Mouse (Mus musculus) intestine, postnatal 0 days (tissue): ENCODE data around the gene Hspb1. TPM values are rescaled to one million over a fixed set of nuclear protein-coding genes. Genes with fewer than 3 reads are reported as not detected.

Source experiments
- ATAC-seq: fragments of 200-750 bp; cut with Nextera tagmentation; 2 replicates; pipeline ENCODE4 v1.8.0; 2017; ENCODE audit warnings: mild to moderate bottlenecking, moderate TSS enrichment, moderate library complexity
- H3K27ac ChIP-seq: fragments of 300-500 bp; sonication (generic); 2 replicates; pipeline ENCODE4 v1.5.1; 2014; ENCODE audit warnings: mild to moderate bottlenecking, low read depth, low read length, moderate library complexity
- H3K27me3 ChIP-seq: fragments of 300-500 bp; sonication (generic); replicated peaks from 2 replicates; pipeline ENCODE4 v1.6.1; 2014; ENCODE audit warnings: low read length, mixed read lengths; ENCODE audit not compliant: control insufficient read depth, insufficient read depth
- H3K36me3 ChIP-seq: fragments of 300-500 bp; sonication (generic); 2 replicates; pipeline ENCODE4 v1.6.1; 2014; ENCODE audit warnings: mild to moderate bottlenecking, moderate library complexity; ENCODE audit not compliant: control insufficient read depth, insufficient read depth
- H3K4me1 ChIP-seq: fragments of 300-500 bp; sonication (generic); replicated peaks from 2 replicates; pipeline ENCODE4 v1.6.1; 2014; ENCODE audit warnings: antibody characterized with exemption, low read length, mixed read lengths; ENCODE audit not compliant: control insufficient read depth, insufficient read depth
- H3K4me2 ChIP-seq: fragments of 300-500 bp; sonication (generic); replicated peaks from 2 replicates; pipeline ENCODE4 v1.6.1; 2014; ENCODE audit warnings: low read depth, mild to moderate bottlenecking, moderate library complexity
- H3K4me3 ChIP-seq: fragments of 300-500 bp; sonication (generic); 2 replicates; pipeline ENCODE4 v1.5.1; 2014; ENCODE audit warnings: low read depth, low read length
- H3K9ac ChIP-seq: fragments of 300-500 bp; sonication (generic); 2 replicates; pipeline ENCODE4 v1.6.1; 2014; ENCODE audit warnings: mild to moderate bottlenecking, low read depth, low read length
- H3K9me3 ChIP-seq: fragments of 300-500 bp; sonication (generic); 2 replicates; pipeline ENCODE4 v1.6.1; 2016; ENCODE audit warnings: mixed run types; ENCODE audit not compliant: control insufficient read depth
- CTCF ChIP-seq: sonication (generic); IDR thresholded peaks from 2 replicates; pipeline ENCODE4 v1.5.1; 2016; ENCODE audit warnings: low read depth, mild to moderate bottlenecking, control low read depth, antibody characterized with exemption, moderate library complexity
- WGBS: fragments of 180-500 bp; shearing (Covaris S2); extraction: QIAGEN DNeasy Blood & Tissue Kit; methylation state at CpG from one replicate; pipeline ENCODE4 v1.1.7; 2014; 5-methylcytosine and 5-hydroxymethylcytosine counted together
- polyA plus RNA-seq: library from polyadenylated mRNA; unstranded; fragments of >200 nt; fragmentation: Nextera tagmentation; extraction: Ambion mirVana; gene quantifications from 2 replicates; pipeline ENCODE4 v1.2.1, GENCODE M21; 2015

Gene Hspb1
- polyA plus RNA-seq, 1 experiment from 2014 or later, result 107 TPM

- 13% methylated on average over 8 of the region's 8 CpGs for whole genome bisulfite sequencing
- H3K27me3 ChIP-seq, result 0 out of 2 replicates have a peak, but pooled peaks cover 2% of the 10 kb centered on the region
- peak; percentile 73 for TF ChIP-seq CTCF
- no peak for ATAC-seq
- H3K36me3 ChIP-seq, result no peaks in the 10 kb centered on the region
- no peak overlapping the region for H3K27ac ChIP-seq
- no peak overlapping the region for H3K9ac ChIP-seq
- H3K4me1 ChIP-seq, result peaks cover 5% of the 10 kb centered on the region; the same call in 1 of the 2 replicates
- no peak overlapping the region for H3K4me3 ChIP-seq
- H3K4me2 ChIP-seq, result peak overlapping the region; percentile 63
- H3K9me3 ChIP-seq, result no peaks in the 10 kb centered on the region
Observed at GRCm38 (mm10) chr5:135877180-135877579, 10.5 kb upstream of the Hspb1 start.

- no peak for ATAC-seq
- Histone ChIP-seq H3K4me2 (peak overlapping the region; percentile 63), H3K9me3 (no peaks in the 10 kb centered on the region), H3K4me3 (peak overlapping the region; percentile 31), H3K36me3 (no peaks in the 10 kb centered on the region), H3K27me3 (0 out of 2 replicates have a peak, but pooled peaks cover 2% of the 10 kb centered on the region), H3K9ac (0 out of 2 replicates have a peak overlapping the region, but pooled peaks have one; percentile 26), H3K4me1 (peaks cover 5% of the 10 kb centered on the region; the same call in 1 of the 2 replicates), H3K27ac (no peak overlapping the region)
- TF ChIP-seq CTCF, result peak; percentile 75
- WGBS, result under 1% methylated on average over 16 of the region's 16 CpGs
Observed at GRCm38 (mm10) chr5:135877831-135878231, 9.9 kb upstream of the Hspb1 start.

- no peaks in the 10 kb centered on the region for H3K9me3 ChIP-seq
- H3K27ac ChIP-seq, result no peak overlapping the region
- H3K4me2 ChIP-seq, result no peak overlapping the region
- H3K9ac ChIP-seq, result no peak overlapping the region
- H3K27me3 ChIP-seq, result 0 out of 2 replicates have a peak, but pooled peaks cover 2% of the 10 kb centered on the region
- no peaks in the 10 kb centered on the region for H3K36me3 ChIP-seq
- peaks cover 5% of the 10 kb centered on the region; the same call in 1 of the 2 replicates for H3K4me1 ChIP-seq
- 26% methylated on average over 13 of the region's 13 CpGs for WGBS
- H3K4me3 ChIP-seq, result no peak overlapping the region
- TF ChIP-seq CTCF, result no peak
- peak; percentile 21; the same call in 1 of the 2 replicates for ATAC-seq
Observed at GRCm38 (mm10) chr5:135879449-135880158, 8.1 kb upstream of the Hspb1 start.

GRCm38 (mm10) chr5:135884641-135885040 lies 3.1 kb upstream of the Hspb1 start:
- Histone ChIP-seq H3K36me3 (no peaks in the 10 kb centered on the region), H3K4me2 (no peak overlapping the region), H3K9me3 (no peaks in the 10 kb centered on the region), H3K9ac (no peak overlapping the region), H3K4me1 (no peaks in the 10 kb centered on the region; the same call in 1 of the 2 replicates), H3K4me3 (no peak overlapping the region), H3K27ac (no peak overlapping the region), H3K27me3 (peaks cover 9% of the 10 kb centered on the region; the same call in 1 of the 2 replicates)
- 64% methylated on average over 6 of the region's 6 CpGs for WGBS
- TF ChIP-seq CTCF, result no peak
- no peak for ATAC-seq

- Histone ChIP-seq H3K4me1 (no peaks in the 10 kb centered on the region), H3K36me3 (no peaks in the 10 kb centered on the region), H3K9ac (no peak overlapping the region), H3K9me3 (no peaks in the 10 kb centered on the region), H3K27me3 (peaks cover 19% of the 10 kb centered on the region; the same call in 1 of the 2 replicates), H3K27ac (no peak overlapping the region), H3K4me3 (peak overlapping the region; percentile 24), H3K4me2 (peak overlapping the region; percentile 49)
- TF ChIP-seq CTCF, result no peak
- 3% methylated on average over 28 of the region's 30 CpGs for WGBS
- ATAC-seq, result no peak
Observed at GRCm38 (mm10) chr5:135888405-135889215, 891 bp downstream of the Hspb1 start.

GRCm38 (mm10) chr5:135890323-135890722 lies 2.6 kb downstream of the Hspb1 start:
- H3K9ac ChIP-seq, result no peak overlapping the region
- no peaks in the 10 kb centered on the region for H3K9me3 ChIP-seq
- H3K36me3 ChIP-seq, result no peaks in the 10 kb centered on the region
- TF ChIP-seq CTCF, result no peak
- ATAC-seq, result no peak
- no peaks in the 10 kb centered on the region for H3K4me1 ChIP-seq
- no peak overlapping the region for H3K27ac ChIP-seq
- H3K4me3 ChIP-seq, result no peak overlapping the region
- WGBS, result 53% methylated on average over 4 of the region's 4 CpGs
- H3K4me2 ChIP-seq, result no peak overlapping the region
- peaks cover 19% of the 10 kb centered on the region; the same call in 1 of the 2 replicates for H3K27me3 ChIP-seq
